Mouse (Mus musculus) cerebellum, postnatal 14 days (tissue): ENCODE results near the gene Usp20.
A peak's percentile ranks its signal among the peaks of the same experiment; 100 is the strongest.

Source experiments
- DNase-seq, 2 experiments: peaks; one replicate each; pipeline ENCODE4 v3.0.0; 2021; ENCODE audit warnings: mixed read lengths in 2 of 2

Usp20 gene

DNA sequence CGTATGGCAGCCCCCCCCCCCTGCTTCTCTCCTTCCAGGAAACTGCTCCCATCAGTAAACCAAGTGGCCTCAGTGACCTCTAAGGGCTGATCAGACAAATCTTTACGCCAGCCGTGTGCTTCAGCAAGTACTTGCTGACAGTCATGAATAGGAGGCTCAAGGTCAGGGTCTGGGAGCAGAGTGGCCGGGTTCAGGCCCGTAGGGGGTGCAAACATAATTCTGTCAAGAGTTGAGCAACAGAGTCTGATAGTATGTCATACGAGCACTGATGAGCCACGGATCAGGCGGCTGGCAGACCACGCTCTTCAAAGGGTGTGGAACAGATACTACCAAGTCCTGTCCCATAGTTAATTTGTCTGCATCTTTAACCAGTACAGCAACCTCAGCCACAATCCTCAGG is 8.1 kb downstream of the Usp20 start:
- DNase-seq: no peak

GRCm38 (mm10) chr2:30994853-30995252 is 12.8 kb downstream of the Usp20 start:
- DNase-seq: no peak

- DNase-seq: peak; percentile 53 to 59
These were observed 13.4 kb downstream of the Usp20 start for GRCm38 (mm10) chr2:30995432-30995996.

DNA sequence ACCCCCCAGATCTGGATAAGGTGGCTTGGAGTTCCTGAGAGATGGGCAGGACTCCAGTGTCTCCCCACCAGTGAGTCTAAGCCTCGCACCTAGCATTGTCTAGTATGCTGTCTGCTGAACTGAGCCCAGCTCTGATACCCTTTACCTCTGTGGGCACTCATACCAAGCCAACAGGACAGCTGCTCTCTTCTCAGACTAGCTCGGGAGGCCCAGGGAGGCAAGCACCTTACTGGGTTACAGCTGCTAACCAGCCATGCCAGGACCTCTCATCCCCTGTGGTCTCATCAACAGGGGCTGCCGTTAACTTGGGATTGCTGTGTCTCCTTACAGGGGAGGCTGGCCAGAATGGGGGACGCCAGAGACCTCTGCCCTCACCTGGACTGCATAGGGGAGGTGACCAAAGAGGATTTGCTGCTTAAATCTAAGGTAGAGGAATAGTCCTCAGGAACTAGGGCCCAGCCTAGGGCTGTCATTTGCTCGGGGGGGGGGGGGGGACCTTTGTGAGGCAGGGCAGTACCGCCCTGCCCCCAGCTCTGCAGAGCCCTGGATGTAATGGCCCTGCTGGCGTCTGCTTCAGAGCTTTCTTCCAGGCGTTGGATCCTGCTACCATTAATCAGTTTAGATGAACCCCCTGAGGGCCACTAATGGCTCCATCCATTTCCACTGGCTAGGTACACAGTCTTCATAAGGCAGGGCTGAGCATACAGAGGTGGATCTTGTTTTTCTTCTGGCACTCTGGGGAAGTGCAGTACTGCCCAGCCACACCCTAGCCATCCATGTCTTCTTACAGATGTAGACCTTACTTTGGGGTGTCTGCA is 16.6 kb downstream of the Usp20 start:
- DNase-seq: no peak

GRCm38 (mm10) chr2:31002857-31003256 is 20.8 kb downstream of the Usp20 start:
- no peak for DNase-seq

DNA sequence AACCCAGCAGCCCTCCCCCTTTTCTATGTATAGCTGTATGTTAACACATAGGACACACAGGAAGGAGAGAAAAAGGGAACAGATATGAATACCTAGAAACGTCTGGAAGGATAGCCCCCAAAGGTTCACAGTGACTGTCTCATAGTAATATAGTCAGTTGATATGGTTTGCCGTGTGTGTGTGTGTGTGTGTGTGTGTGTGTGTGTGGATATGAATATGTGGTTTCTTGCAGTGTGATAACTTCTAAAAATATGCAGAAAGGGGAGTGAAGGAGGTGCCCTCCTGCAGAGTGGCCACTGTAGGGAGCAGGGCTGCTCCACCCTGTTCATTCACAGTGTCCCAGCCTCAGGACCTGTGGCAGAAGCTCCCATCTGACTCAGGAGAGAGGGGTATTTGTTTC is 23.4 kb downstream of the Usp20 start:
- DNase-seq: no peak

DNA sequence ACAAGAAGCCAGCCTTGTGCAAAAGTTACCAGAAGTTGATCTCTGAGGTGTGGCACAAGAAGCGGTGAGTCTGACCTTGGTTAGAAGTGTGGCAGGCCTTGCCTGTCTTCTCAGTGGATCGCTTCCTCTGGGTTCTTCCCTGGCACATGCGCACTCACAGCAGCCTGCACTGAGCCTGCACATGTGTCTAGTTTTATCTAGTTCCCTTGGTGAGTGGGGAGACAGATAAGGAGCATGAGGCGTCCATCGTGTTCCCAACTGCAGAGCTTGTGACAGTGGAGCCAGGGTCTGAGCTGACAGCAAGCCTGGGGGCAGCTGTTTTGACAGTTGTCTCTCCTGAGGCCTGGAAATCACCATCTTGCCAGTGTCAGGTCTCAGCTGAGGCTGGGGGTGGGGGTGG is 24.4 kb downstream of the Usp20 start:
- no peak for DNase-seq

DNA sequence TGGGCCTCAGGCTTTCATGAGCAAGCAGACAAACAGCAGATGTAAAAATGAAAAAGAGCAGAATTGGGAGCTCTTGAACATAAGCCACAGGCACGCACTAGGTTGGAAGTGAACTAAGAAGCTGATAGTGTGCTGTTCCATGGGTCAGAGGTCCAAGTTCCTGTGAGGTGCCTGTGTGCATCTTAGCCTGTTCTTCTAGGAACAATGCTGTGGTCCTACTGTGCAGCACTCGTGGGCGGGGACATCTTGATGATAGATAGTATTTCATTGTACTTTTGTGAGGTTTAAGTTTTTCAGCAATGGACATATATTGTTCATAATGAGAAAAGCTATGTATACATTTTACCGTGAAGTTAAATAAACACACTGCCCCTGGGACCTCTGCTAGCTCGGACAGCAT is 25.1 kb downstream of the Usp20 start:
- no peak for DNase-seq

DNA sequence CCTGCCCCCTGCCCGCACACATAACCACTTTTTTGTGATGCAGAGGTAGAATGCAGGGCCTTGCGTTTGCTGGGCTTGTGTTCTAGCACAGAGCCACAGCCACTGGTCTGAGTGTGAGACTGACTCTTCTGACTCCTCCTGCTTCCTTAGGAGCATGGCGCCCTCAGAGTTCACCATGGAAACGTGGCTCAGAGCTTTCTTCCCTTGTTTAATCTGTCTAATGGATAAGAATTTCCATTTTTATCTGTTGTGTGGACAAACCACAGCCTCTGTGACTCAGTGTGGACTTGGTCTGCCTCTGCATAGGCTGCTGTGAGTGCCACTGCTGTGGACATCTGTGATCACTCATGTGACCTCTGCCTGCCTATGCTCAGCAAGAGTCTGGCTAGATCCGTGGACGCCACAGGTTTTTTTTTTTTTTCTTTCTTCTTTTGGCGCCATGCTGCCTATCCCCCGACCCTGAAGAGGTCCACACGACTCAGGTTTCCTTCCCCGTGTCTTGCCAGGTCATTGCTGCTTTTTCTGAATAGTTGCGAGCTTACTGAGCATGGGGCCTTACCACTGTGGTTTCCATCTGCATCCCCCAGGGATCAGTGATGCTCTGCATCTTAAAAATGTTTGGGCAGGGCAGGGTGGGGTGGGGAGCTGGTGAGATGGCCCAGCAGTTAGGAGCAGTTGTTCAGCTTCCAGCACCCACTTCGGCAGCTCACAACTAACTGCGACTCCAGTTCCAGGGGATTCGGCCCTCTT is 31.5 kb downstream of the Usp20 start:
- no peak for DNase-seq

DNA sequence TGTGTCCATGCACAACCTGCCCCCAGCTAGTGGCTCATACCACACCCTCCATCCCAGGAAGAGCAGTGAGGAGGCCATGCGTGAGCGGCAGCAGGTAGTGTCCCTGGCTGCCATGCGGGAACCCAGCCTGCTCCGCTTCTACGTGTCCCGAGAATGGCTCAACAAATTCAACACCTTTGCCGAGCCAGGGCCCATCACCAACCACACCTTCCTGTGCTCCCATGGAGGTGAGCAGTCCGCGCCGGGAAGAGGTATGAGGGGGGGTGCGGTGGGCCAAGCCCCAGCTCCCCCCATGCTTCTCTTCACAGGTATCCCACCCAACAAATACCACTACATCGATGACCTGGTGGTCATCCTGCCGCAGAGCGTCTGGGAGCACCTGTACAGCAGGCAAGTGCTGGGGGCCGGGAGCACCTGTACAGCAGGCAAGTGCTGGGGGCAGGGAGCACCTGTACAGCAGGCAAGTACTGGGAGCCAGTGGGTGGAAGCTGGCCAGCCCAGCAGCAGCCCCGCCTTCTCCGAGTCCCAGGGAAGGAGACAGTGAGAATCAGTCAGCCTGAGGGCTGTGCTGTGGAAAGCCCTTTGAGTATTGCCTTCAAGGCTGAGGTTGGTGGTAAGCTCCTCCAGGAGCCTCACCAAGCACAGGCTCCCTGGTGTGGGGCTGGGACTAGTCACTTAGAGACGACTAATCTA is 35.7 kb downstream of the Usp20 start:
- peak in 1 of 2 experiments; percentile 62 for DNase-seq

- DNase-seq: peak; percentile 88 to 94
These were observed 36.4 kb downstream of the Usp20 start for GRCm38 (mm10) chr2:31018519-31018918.

GRCm38 (mm10) chr2:31019011-31019410 is 36.9 kb downstream of the Usp20 start:
- peak; percentile 73 to 77 for DNase-seq

DNA sequence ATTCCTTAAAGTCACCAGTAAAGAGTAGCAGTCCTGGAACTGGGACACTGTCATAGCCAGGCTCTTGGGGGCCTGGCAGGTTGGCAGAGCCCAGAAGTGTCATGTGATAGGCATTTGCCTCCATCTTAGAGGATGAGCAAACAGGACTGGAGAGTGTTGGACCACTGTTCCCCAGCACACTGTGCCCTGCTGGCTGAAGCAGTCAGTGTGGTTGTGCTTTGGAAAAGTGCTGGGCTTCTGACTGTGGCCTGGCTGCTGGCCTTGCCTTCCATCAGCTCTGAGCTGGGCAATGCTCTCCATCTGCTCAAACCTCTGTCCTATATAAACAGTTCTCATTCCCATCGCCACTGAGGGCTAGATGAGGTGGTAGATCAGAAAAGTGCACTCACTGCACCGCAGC is 38.1 kb downstream of the Usp20 start:
- peak in 1 of 2 experiments; percentile 58 for DNase-seq

DNA sequence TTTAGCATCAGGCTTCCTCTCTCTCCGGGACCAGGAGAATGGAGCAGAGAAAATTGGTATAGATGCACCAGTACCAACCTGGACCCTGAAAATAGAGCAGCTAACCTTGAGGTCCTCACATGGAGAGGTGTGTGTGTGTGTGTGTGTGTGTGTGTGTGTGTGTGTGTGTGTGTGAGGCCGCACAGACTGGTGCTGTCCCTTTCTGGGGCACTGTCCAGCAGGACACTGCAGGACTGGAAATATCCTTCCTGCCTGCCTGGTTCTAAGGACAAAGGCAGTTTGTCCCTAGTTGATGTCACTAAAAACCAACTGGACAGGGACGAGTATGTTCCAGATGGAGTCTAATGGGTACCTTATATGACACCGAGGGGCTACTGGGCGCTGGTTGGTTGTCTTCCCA is 41.9 kb downstream of the Usp20 start:
- DNase-seq: peak; percentile 44 to 53

DNA sequence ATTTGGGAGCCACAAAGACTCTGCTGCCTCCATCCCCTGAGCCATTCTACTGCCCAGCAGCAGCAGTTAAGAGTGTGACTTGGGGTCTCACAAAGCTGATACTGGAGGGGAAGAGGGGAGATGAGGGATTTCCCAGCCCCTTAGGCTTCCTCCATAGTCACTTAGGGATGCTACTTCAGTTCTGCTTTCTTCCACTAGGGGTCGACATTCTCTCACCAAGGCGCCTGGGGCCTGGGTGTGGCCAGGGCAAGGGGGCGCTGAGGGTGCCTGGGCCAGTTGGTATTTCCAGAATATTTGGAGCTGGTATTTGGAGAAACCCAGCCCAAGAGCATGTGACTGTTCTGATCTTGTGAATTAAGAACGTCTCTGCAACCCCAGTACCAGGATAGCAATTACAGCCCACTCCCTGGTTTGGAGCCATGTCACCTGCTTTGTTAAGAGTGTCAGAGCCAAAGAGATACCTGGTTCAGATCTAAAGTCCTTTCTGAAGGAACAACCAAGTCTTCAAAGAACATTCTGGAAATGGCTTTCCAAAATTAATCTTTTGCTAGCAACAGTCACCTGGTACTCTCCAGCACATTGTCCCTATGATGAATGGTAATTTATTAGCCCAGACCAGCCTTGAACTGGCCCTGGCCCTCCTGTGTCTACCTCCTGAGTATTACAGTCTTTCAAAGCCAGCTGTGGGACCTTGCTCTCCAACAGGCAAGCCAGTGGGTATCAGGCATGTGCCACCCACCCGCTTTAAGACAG is 42.7 kb downstream of the Usp20 start:
- peak; percentile 88 to 90 for DNase-seq

GRCm38 (mm10) chr2:31025458-31025857 is 43.4 kb downstream of the Usp20 start:
- DNase-seq: no peak

GRCm38 (mm10) chr2:31026642-31027041 is 44.6 kb downstream of the Usp20 start:
- DNase-seq: no peak

GRCm38 (mm10) chr2:31031972-31032371 is 49.9 kb downstream of the Usp20 start:
- no peak for DNase-seq

DNA sequence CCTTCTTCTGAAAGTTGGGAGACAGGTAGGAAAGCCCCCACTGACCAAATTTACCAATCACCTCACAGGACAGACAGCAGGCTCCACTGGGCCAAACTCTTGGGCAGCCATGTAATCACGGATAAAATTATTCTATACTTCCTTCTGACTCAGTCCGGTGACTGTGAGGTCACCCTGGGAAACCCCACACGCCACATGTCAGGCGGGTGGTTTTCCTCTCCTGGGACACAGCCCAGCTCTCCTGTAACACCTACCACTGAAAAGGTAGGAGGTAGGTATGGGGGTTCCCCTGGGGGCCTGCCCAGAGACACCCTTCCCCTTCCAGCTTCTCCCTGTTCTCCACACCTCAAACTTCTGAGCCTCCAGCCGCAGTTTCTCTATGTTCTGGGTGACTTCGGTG is 54.7 kb downstream of the Usp20 start:
- no peak for DNase-seq

DNA sequence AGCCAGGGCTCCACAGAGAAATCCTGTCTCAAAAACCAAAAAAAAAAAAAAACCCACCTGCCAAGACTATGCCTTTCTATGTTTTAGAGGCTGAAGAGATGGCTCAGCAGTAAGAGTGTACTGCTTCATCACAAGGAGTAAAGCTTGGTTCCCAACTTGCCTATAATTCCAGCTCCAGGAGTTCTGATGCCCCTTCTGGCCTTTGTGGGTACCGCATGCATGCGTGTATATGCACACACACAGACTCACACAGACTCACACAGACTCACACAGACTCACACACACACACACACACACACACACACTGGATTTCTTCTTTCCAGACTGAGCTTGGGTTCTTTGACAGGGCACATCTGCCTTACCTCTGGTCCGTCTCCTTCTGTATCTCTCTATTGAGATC is 58.0 kb downstream of the Usp20 start:
- peak in 1 of 2 experiments; percentile 49 for DNase-seq

GRCm38 (mm10) chr2:31040487-31040886 is 58.4 kb downstream of the Usp20 start:
- no peak for DNase-seq

DNA sequence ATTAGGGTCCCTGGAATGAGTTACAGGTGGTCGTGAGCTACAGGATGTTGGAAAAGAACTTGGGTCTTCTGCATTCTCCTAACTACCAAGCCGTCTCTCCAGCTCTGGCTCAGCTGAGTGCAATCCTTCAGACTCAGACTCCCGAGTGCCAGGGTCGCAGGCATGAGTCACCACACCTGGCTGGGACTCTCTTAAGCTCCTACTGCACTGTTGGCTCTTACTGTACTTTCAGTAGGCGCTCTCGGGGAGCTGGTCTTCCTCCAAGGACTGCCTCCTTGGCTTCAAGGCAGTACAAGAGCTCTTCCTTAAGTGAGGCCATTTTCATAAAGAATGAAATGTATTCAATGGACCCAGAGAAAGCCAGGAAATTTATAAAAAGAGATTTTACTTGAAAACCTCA is 59.3 kb downstream of the Usp20 start:
- no peak for DNase-seq
